Mouse (Mus musculus): ENCODE measurements around the gene Ccnyl1. TPM values are rescaled to one million over a fixed set of nuclear protein-coding genes. Genes with fewer than 3 reads are reported as not detected.

Ccnyl1 gene
- polyA plus RNA-seq, 1 experiment, result 7.8 TPM

DNA sequence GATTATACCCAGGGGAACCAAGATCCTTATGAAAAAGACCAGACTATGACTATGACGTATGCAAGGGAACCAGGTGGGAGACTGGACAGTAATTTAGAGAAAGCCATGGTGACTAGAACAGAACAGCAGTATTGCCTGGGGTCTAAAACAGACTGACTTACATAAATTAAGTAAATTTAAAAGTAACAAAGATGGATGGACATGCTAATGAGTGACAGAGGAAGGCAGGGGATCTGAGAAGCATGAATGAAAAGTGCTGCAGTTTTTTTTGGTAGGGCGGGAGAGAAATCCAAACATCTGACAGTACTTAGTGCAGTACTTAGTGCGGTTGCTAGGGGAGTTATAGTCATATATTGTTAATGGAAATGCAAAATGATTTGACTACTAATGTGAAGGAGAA is 4.9 kb downstream of the Ccnyl1 start:
- Histone ChIP-seq H3K27me3 (ENCODE audit: control insufficient read depth, insufficient read depth, low read length) (0 out of 2 replicates have a peak, but pooled peaks cover 2% of the 10 kb centered on the region), H3K4me1 (ENCODE audit: control insufficient read depth, insufficient read depth, insufficient read length) (peaks cover under 1% of the 10 kb centered on the region; the same call in 1 of the 2 replicates), H3K36me3 (ENCODE audit: control insufficient read depth, insufficient read depth, low read length) (no peaks in the 10 kb centered on the region), H3K27ac (ENCODE audit: insufficient read depth, low read length) (no peak overlapping the region), H3K4me3 (ENCODE audit: extremely low read depth, insufficient read depth, insufficient read length) (no peak overlapping the region)
- 95% methylated on average over 3 of the region's 3 CpGs for WGBS
- TF ChIP-seq CTCF (IDR thresholded peaks at IDR 0.05; ENCODE audit: extremely low read depth, insufficient read depth, insufficient read length, insufficient replicate concordance), result no peak
- no peak for DNase-seq (ENCODE audit: low read depth in 1 of 2, low spot score in 2 of 2)

GRCm38 (mm10) chr1:64701780-64702179 is 11.5 kb downstream of the Ccnyl1 start:
- 93% methylated on average over 3 of the region's 3 CpGs for WGBS
- no peak for DNase-seq (ENCODE audit: low read depth in 1 of 2, low spot score in 2 of 2)
- Histone ChIP-seq H3K4me1 (ENCODE audit: control insufficient read depth, insufficient read depth, insufficient read length) (no peaks in the 10 kb centered on the region), H3K4me3 (ENCODE audit: extremely low read depth, insufficient read depth, insufficient read length) (no peak overlapping the region), H3K27ac (ENCODE audit: insufficient read depth, low read length) (no peak overlapping the region), H3K27me3 (ENCODE audit: control insufficient read depth, insufficient read depth, low read length) (no peaks in the 10 kb centered on the region), H3K36me3 (ENCODE audit: control insufficient read depth, insufficient read depth, low read length) (no peaks in the 10 kb centered on the region)
- TF ChIP-seq CTCF (IDR thresholded peaks at IDR 0.05; ENCODE audit: extremely low read depth, insufficient read depth, insufficient read length, insufficient replicate concordance), result no peak
- TF ChIP-seq POLR2A (IDR thresholded peaks at IDR 0.05; ENCODE audit: low read depth, low read length), result no peak

DNA sequence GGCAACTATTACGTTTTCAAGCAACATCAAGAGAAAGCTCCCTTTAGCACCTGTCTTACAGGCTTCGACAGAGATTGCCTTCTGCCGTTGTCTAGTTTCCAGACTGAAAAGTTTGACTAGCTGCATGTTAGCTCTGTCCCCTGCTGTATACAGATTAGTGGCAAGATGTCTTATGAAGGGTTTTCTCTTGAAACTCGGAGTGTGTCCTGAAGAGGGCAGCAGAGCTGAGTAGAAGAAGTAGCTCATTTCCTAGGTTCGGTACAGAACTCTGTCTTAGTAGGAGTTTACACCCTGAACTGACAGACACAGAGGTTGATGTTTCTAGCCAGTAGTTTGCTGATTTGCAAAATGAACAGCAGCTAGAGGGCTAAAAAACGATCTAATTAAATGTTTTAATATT is 15.0 kb downstream of the Ccnyl1 start:
- no peak overlapping the region for H3K27ac ChIP-seq (ENCODE audit: insufficient read depth, low read length)
- no peaks in the 10 kb centered on the region for H3K27me3 ChIP-seq (ENCODE audit: control insufficient read depth, insufficient read depth, low read length)
- TF ChIP-seq CTCF (IDR thresholded peaks at IDR 0.05; ENCODE audit: extremely low read depth, insufficient read depth, insufficient read length, insufficient replicate concordance) (peak; percentile 22; the same call in 1 of the 2 replicates), POLR2A (IDR thresholded peaks at IDR 0.05; ENCODE audit: low read depth, low read length) (no peak)
- no peaks in the 10 kb centered on the region for H3K36me3 ChIP-seq (ENCODE audit: control insufficient read depth, insufficient read depth, low read length)
- no peaks in the 10 kb centered on the region for H3K4me1 ChIP-seq (ENCODE audit: control insufficient read depth, insufficient read depth, insufficient read length)
- 41% methylated on average over 6 of the region's 6 CpGs for WGBS
- peak; percentile 51 to 68 for DNase-seq (ENCODE audit: low read depth in 1 of 2, low spot score in 2 of 2)
- no peak overlapping the region for H3K4me3 ChIP-seq (ENCODE audit: extremely low read depth, insufficient read depth, insufficient read length)

GRCm38 (mm10) chr1:64706610-64707009 is 16.4 kb downstream of the Ccnyl1 start:
- no peaks in the 10 kb centered on the region for H3K27me3 ChIP-seq (ENCODE audit: control insufficient read depth, insufficient read depth, low read length)
- WGBS, result 58% methylated on average over 2 of the region's 2 CpGs
- H3K27ac ChIP-seq (ENCODE audit: insufficient read depth, low read length), result no peak overlapping the region
- no peak overlapping the region for H3K4me3 ChIP-seq (ENCODE audit: extremely low read depth, insufficient read depth, insufficient read length)
- no peaks in the 10 kb centered on the region for H3K4me1 ChIP-seq (ENCODE audit: control insufficient read depth, insufficient read depth, insufficient read length)
- no peaks in the 10 kb centered on the region for H3K36me3 ChIP-seq (ENCODE audit: control insufficient read depth, insufficient read depth, low read length)
- TF ChIP-seq POLR2A (IDR thresholded peaks at IDR 0.05; ENCODE audit: low read depth, low read length) (no peak), CTCF (IDR thresholded peaks at IDR 0.05; ENCODE audit: extremely low read depth, insufficient read depth, insufficient read length, insufficient replicate concordance) (no peak)
- no peak for DNase-seq (ENCODE audit: low read depth in 1 of 2, low spot score in 2 of 2)

GRCm38 (mm10) chr1:64709891-64710290 is 19.6 kb downstream of the Ccnyl1 start:
- WGBS, result 11% methylated on average over 2 of the region's 2 CpGs
- DNase-seq (ENCODE audit: low read depth in 1 of 2, low spot score in 2 of 2), result no peak

DNA sequence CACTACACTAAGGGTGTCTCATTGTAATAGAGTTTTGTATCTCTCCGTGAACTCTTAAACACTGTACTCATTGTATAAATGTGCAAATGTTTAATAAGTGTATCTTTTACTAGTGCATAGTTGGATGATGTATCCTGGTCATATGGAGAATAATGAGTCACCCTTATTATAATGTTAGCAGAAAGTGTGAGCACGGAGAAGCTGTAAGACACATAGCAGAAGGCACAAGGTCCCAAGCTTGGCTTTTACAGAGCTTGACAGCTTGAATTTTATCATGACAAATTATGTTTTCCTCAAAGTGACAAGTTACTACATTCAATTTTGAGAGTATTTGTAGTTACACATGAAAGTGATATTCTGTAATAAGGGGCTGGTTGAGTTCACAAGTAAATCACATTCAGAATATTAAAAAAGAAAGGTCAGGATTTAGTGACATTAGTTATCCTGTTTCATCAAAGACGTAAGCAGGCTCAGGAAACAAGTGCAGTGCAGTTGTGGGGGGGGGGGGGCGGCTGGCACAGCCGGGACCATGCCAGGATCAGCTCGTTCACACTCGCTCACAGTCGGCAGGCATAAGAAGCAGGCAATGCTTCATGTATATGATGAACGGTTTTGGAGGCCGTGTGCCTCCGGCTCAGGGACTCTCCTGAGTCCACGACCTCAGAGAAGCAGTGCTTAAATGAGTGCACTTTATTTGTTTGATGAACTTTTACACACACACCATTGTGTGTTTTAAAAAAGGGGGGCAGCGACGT is 21.9 kb downstream of the Ccnyl1 start:
- no peak for TF ChIP-seq POLR2A (IDR thresholded peaks at IDR 0.05; ENCODE audit: low read depth, low read length)
- no peak for TF ChIP-seq CTCF (IDR thresholded peaks at IDR 0.05; ENCODE audit: extremely low read depth, insufficient read depth, insufficient read length, insufficient replicate concordance)
- no peak overlapping the region for H3K4me3 ChIP-seq (ENCODE audit: extremely low read depth, insufficient read depth, insufficient read length)
- no peaks in the 10 kb centered on the region for H3K36me3 ChIP-seq (ENCODE audit: control insufficient read depth, insufficient read depth, low read length)
- DNase-seq (ENCODE audit: low read depth in 1 of 2, low spot score in 2 of 2), result no peak
- no peaks in the 10 kb centered on the region; the same call in 1 of the 2 replicates for H3K4me1 ChIP-seq (ENCODE audit: control insufficient read depth, insufficient read depth, insufficient read length)
- no peaks in the 10 kb centered on the region for H3K27me3 ChIP-seq (ENCODE audit: control insufficient read depth, insufficient read depth, low read length)
- 90% methylated on average over 14 of the region's 14 CpGs for WGBS
- no peak overlapping the region for H3K27ac ChIP-seq (ENCODE audit: insufficient read depth, low read length)

More at GRCm38 (mm10) chr1:64709891-64710290, 19.6 kb downstream of the Ccnyl1 start:
- H3K36me3 ChIP-seq (ENCODE audit: control insufficient read depth, insufficient read depth, low read length), result no peaks in the 10 kb centered on the region
- H3K27ac ChIP-seq (ENCODE audit: insufficient read depth, low read length), result no peak overlapping the region
- TF ChIP-seq CTCF (IDR thresholded peaks at IDR 0.05; ENCODE audit: extremely low read depth, insufficient read depth, insufficient read length, insufficient replicate concordance) (no peak), POLR2A (IDR thresholded peaks at IDR 0.05; ENCODE audit: low read depth, low read length) (no peak)
- H3K4me1 ChIP-seq (ENCODE audit: control insufficient read depth, insufficient read depth, insufficient read length), result no peaks in the 10 kb centered on the region
- no peak overlapping the region for H3K4me3 ChIP-seq (ENCODE audit: extremely low read depth, insufficient read depth, insufficient read length)
- H3K27me3 ChIP-seq (ENCODE audit: control insufficient read depth, insufficient read depth, low read length), result no peaks in the 10 kb centered on the region

GRCm38 (mm10) chr1:64715458-64715857 is 25.2 kb downstream of the Ccnyl1 start:
- Histone ChIP-seq H3K36me3 (ENCODE audit: control insufficient read depth, insufficient read depth, low read length) (no peaks in the 10 kb centered on the region), H3K27ac (ENCODE audit: insufficient read depth, low read length) (no peak overlapping the region), H3K4me3 (ENCODE audit: extremely low read depth, insufficient read depth, insufficient read length) (no peak overlapping the region), H3K4me1 (ENCODE audit: control insufficient read depth, insufficient read depth, insufficient read length) (no peaks in the 10 kb centered on the region; the same call in 1 of the 2 replicates), H3K27me3 (ENCODE audit: control insufficient read depth, insufficient read depth, low read length) (no peaks in the 10 kb centered on the region)
- 79% methylated on average over 2 of the region's 2 CpGs for WGBS
- no peak for DNase-seq (ENCODE audit: low read depth in 1 of 2, low spot score in 2 of 2)
- TF ChIP-seq POLR2A (IDR thresholded peaks at IDR 0.05; ENCODE audit: low read depth, low read length) (no peak), CTCF (IDR thresholded peaks at IDR 0.05; ENCODE audit: extremely low read depth, insufficient read depth, insufficient read length, insufficient replicate concordance) (no peak)

Data from spleen, adult 2 months (tissue).